Mouse (Mus musculus) layer of hippocampus, postnatal 10 days (tissue): ENCODE measurements around the gene Vps37c. TPM values are rescaled to one million over a fixed set of nuclear protein-coding genes. Genes with fewer than 3 reads are reported as not detected.
A peak's percentile ranks its signal among the peaks of the same experiment; 100 is the strongest.

Experiments
- DNase-seq, 2 experiments: peaks; one replicate each; pipeline ENCODE4 v3.0.0; 2021; ENCODE audit warnings: low spot score in 2 of 2
- long read RNA-seq: library from polyadenylated mRNA; stranded (forward); transcript quantifications from one replicate; pipeline ENCODE4 v2.0.0, GENCODE M21; 2023
- total RNA-seq, 2 experiments: library from RNA; stranded (reverse); gene quantifications; 2 replicates each; pipeline ENCODE4 v1.2.3; 2021

Gene Vps37c
- 10 to 100 TPM; 24.6 to 26.9 TPM for total RNA-seq
- long read RNA-seq, transcript Vps37c-201 (5 exons, 2,686 nt): major isoform, 31 of 50 reads
- long read RNA-seq, partial matches to known transcripts: 0 of 50 reads
- long read RNA-seq, other reads (novel, unspliced or antisense): 15 of 50 reads

- DNase-seq: peak; percentile 94 to 95
Measured at GRCm38 (mm10) chr19:10688537-10689352, at the start of gene Vps37c. TSS of gene Vps37c (plus strand) at chr19:10688735.

GRCm38 (mm10) chr19:10640080-10640479 is 48.5 kb upstream of the Vps37c start:
- no peak for DNase-seq

- no peak for DNase-seq
Measured at GRCm38 (mm10) chr19:10640589-10641378, 47.8 kb upstream of the Vps37c start.

- DNase-seq: no peak
Measured at GRCm38 (mm10) chr19:10645616-10646015, 42.9 kb upstream of the Vps37c start.

- DNase-seq: no peak
Measured at GRCm38 (mm10) chr19:10648156-10648555, 40.4 kb upstream of the Vps37c start.

GRCm38 (mm10) chr19:10656058-10656457 is 32.5 kb upstream of the Vps37c start:
- no peak for DNase-seq

- no peak for DNase-seq
Measured at GRCm38 (mm10) chr19:10657742-10658141, 30.8 kb upstream of the Vps37c start.

GRCm38 (mm10) chr19:10658406-10658805 is 30.1 kb upstream of the Vps37c start:
- no peak for DNase-seq

GRCm38 (mm10) chr19:10661373-10661772 is 27.2 kb upstream of the Vps37c start:
- DNase-seq: no peak

GRCm38 (mm10) chr19:10661919-10662318 is 26.6 kb upstream of the Vps37c start:
- no peak for DNase-seq

GRCm38 (mm10) chr19:10662665-10663064 is 25.9 kb upstream of the Vps37c start:
- no peak for DNase-seq

GRCm38 (mm10) chr19:10665093-10665492 is 23.4 kb upstream of the Vps37c start:
- no peak for DNase-seq

GRCm38 (mm10) chr19:10665499-10665898 is 23.0 kb upstream of the Vps37c start:
- peak; percentile 78 to 82 for DNase-seq

- DNase-seq: no peak
Measured at GRCm38 (mm10) chr19:10671319-10671718, 17.2 kb upstream of the Vps37c start.

- DNase-seq: no peak
Measured at GRCm38 (mm10) chr19:10671854-10672417, 16.6 kb upstream of the Vps37c start.

- DNase-seq: no peak
Measured at GRCm38 (mm10) chr19:10673275-10673674, 15.3 kb upstream of the Vps37c start.

GRCm38 (mm10) chr19:10676656-10677055 is 11.9 kb upstream of the Vps37c start:
- no peak for DNase-seq

GRCm38 (mm10) chr19:10677915-10678771 is 10.4 kb upstream of the Vps37c start, which contains the start of gene Pga5:
TSS of gene Pga5 (minus strand) at chr19:10678071.
- peak; percentile 94 to 95 for DNase-seq

GRCm38 (mm10) chr19:10678772-10679067 is 9.8 kb upstream of the Vps37c start:
- DNase-seq: no peak

GRCm38 (mm10) chr19:10681571-10681970 is 7.0 kb upstream of the Vps37c start:
- no peak for DNase-seq

GRCm38 (mm10) chr19:10685081-10685480 is 3.5 kb upstream of the Vps37c start:
- DNase-seq: no peak
